Mouse (Mus musculus) c-Kit-positive CD71-negative TER-119-negative erythroid progenitor cells, embryonic 14.5 days (primary cell): ENCODE data around the gene Gm13090.

Experiments
- DNase-seq: peaks from one replicate; pipeline ENCODE4 v3.0.0-alpha.2; 2013; ENCODE audit warnings: low read depth

Gm13090 gene

GRCm38 (mm10) chr4:151097104-151097438 lies 7.7 kb downstream of the Gm13090 start:
- no peak for DNase-seq

GRCm38 (mm10) chr4:151103646-151104045 lies 14.3 kb downstream of the Gm13090 start:
- DNase-seq = no peak

DNA sequence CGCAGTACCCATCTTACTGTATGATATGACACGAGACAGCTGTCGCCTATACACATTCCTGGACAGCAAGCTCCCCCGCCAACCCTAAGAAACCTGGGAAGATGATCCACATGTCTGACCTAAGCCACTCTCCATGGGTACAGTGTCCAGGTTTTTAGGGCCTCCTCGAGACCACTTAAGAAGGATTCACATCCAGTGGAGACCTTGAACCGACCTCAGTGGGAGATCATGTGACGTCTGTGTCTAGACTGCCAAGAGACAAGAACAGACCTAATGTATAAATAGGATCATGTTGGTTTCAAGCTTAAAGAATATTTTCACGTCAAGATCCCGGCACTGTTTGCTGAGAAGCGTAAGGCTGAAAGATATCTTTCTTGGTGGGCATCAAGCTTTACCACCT lies 14.8 kb downstream of the Gm13090 start:
- no peak for DNase-seq

- DNase-seq = no peak
Observed at GRCm38 (mm10) chr4:151105886-151106285, 16.5 kb downstream of the Gm13090 start.

DNA sequence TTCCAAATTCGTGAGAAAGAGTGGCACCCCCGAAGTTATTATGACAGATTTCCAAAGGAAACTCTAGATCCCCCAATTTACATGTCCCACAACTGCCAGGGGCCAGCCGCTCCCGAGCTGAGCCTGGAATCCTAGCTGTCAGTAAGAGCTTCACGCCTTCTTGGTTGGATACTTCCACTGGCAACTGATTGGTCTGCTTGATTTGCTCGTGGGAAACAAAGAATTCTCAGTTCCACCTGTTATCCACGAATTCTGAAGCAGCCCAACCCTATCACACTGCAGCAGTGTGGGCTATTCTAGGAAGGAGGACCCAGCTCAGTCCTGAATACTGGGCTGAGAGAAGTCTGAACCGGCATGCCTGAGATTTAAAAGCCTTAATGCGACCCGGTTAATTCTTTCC lies 17.1 kb downstream of the Gm13090 start:
- no peak for DNase-seq

- DNase-seq = no peak
Observed at GRCm38 (mm10) chr4:151107131-151108001, 18.0 kb downstream of the Gm13090 start.

GRCm38 (mm10) chr4:151108028-151108771 lies 18.8 kb downstream of the Gm13090 start:
- peak; percentile 35 for DNase-seq

DNA sequence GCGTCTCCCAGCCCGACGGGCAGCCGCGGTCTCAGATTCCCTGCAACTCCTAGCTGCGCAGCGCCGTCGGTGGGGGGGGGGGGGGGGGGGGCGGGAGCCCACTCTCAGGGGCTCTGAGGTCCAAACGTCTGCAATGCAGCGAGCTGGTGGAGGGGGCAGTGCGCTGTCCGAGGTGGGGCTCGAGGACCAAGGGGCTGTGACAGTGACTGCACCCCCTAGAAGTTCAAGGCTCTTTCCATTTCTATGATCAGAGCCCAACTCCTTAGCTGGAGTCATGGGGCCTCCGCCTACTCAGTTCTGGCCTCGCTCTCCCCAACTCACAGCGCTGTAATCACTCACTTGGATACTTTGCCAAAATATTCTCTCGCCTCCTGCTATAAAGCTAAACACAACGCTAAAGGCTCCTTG lies 19.5 kb downstream of the Gm13090 start:
- DNase-seq = no peak

GRCm38 (mm10) chr4:151111226-151111625 lies 21.9 kb downstream of the Gm13090 start:
- no peak for DNase-seq

- DNase-seq = no peak
Observed at GRCm38 (mm10) chr4:151114574-151114973, 25.2 kb downstream of the Gm13090 start.

DNA sequence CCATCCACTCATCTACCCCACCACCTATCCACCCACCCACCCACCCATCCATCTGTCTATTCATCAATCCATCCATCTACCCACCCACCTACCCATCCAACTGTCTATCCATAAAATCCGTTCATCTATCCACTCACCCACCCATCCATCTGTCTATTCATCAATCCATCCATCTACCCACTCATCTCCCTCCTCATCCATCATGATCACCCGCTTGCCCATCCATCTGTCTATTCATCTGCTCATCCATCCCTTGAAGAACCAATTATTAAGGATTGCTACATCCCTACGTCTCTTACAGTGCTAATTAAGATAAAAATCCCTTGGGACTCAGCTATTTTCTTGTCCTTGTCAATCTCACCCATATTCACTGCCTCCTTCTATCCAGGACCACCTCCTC lies 29.5 kb downstream of the Gm13090 start:
- DNase-seq = no peak

- DNase-seq = no peak
Observed at GRCm38 (mm10) chr4:151127636-151128548, 38.5 kb downstream of the Gm13090 start.

DNA sequence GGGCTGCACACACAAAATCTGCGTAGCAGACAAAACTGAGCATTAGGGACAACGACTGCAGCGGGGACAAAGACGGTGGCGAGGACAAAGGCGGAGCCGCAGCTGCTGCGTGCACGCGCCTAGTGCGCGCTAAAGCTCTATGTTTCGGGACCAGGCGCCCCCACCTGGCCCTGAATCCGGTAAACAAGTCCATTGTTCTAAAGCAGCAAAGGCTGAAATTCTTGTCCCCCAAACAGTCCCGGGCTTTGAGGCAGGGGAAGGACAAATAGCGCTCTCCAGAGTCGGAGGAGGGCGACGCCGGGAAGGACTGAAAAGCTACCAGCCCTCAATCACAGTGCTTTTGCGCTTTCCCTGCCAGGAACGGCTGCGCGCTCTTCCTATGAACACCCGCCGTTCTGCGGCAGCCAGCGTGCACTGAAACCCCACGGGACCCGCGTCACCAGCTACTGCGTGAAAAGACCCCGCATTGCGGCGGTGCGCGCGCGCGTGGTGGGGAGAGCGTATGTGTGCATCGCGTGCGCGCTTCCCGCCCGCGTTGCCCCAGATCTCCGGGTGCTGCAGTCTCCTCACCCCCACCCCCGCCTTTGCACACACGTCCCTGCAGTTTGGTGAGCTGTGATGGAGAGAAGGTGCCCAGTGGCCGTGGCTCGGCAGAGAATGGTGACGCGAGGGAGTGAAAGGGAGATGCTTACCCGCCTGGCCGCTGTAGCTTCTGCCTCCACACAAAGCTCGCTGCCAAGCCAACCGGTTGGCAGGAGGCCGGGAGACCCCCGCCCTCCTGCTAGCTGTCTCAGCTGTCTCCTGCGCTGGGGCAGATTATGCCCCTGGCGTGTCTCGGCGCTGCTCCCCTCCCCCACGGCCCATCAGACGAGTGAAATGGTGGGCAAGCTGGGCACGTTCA lies 39.5 kb downstream of the Gm13090 start:
- no peak for DNase-seq

GRCm38 (mm10) chr4:151129725-151130557 lies 40.6 kb downstream of the Gm13090 start:
- DNase-seq = no peak

DNA sequence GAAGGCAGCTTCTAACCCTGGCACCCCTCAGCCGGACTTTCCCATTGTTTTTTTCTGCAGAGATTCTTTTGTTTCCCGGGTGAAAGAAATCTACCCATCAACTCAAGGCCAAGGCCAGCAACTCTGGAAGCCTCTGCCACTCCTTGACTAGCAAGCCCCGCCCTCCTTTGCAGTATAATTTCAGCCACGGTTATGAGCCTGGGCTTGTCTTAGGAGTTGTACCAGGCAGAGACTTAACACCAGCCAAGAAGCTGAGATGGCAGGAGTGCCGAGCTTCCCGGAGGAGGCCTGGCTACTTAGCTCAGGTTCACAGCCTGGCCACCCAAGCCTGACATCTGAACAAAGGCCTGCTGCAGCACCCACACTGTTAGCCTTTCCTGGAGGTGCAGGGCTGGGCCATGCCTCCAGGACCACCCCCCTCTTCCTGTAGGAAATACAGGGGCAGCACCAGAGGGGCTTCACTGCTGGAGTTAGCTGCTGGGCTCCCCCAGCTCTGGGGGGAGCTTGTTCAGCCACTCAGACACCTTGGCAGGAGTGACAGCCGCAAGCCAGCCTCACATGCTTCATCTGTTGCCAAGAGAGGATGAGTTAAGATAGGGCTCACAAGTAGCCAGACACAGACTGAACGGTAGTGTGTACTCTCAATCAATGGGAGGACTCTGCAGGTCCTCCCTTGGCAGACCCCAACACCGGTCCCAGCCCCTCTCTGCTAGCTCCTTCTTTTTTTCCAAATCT lies 41.6 kb downstream of the Gm13090 start:
- no peak for DNase-seq

DNA sequence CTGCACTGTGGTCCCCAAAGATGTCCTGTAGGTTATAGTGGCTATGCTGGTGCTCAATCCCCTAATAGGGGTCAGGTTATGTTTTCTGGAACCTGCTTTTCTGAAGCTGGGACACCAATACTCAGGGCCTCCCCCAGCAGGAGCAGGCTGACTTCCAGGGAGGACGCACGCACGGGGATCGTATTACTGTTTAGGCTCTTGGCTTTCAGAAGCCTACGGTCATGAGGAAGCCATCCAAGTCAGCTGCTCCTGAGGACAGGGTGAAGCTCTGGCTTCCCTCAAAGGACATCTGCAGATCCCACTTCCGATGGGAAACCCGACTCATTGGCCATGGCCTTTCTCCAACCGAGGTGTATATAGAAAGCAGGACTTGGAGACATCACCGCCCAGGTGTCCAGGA lies 43.1 kb downstream of the Gm13090 start:
- DNase-seq = no peak

GRCm38 (mm10) chr4:151133760-151134159 lies 44.4 kb downstream of the Gm13090 start:
- no peak for DNase-seq

DNA sequence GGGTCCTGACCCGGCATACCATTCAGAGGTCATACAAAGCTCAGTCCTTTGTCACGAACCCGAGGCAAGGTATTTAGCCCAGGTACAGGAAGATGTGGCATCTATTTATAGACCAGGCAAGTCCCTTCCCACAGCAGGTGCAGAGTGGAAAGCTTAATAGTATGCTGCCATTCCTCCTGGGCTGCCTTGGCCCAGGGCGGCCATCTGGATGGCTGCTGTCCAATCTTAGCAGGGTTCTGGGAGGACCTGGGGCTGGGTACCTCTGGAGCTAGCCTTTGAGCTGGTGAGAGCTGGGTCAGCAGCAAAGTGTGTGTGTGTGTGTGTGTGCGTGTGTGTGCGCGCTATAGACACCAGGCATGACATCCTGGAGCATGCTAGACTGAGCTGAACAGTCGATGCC lies 46.1 kb downstream of the Gm13090 start:
- DNase-seq = no peak

GRCm38 (mm10) chr4:151137701-151138100 lies 48.3 kb downstream of the Gm13090 start:
- DNase-seq = no peak

GRCm38 (mm10) chr4:151138135-151138534 lies 48.8 kb downstream of the Gm13090 start:
- DNase-seq = no peak
